Mouse (Mus musculus) E14TG2a.4 (cell line): ENCODE measurements around the gene 5730455P16Rik.

Experiments used
- CTCF ChIP-seq: conservative IDR thresholded peaks from 2 replicates; pipeline ENCODE4 v1.5.1; 2014; ENCODE audit warnings: low read length
- NANOG ChIP-seq: IDR thresholded peaks from 2 replicates; pipeline ENCODE4 v1.6.1; 2014; ENCODE audit warnings: borderline replicate concordance, low read length, mixed read lengths
- POU5F1 ChIP-seq: IDR thresholded peaks from 2 replicates; pipeline ENCODE4 v1.6.1; 2014; ENCODE audit warnings: low read length, borderline replicate concordance

- no peak for TF ChIP-seq CTCF
- TF ChIP-seq POU5F1: no peak
- no peak for TF ChIP-seq NANOG
These were observed 6.6 kb upstream of the 5730455P16Rik start for GRCm38 (mm10) chr11:80384461-80384860.
